Mouse (Mus musculus): Measurements from ENCODE around the gene Gm10337. TPM values are rescaled to one million over a fixed set of nuclear protein-coding genes. Genes with fewer than 3 reads are reported as not detected.
A peak's percentile ranks its signal among the peaks of the same experiment; 100 is the strongest.

The Gm10337 gene
- 4.5 and 7.0 TPM in 2 replicates for polyA plus RNA-seq (2014; fragmentation: Nextera tagmentation; extraction: Ambion mirVana)

- Histone ChIP-seq H3K9ac (replicated peaks; ENCODE audit: low read depth, low read length) (no peak within 1 kb of the TSS), H3K27ac (ENCODE audit: low read length) (no peak within 1 kb of the TSS), H3K4me1 (ENCODE audit: control insufficient read depth, insufficient read depth, low read length) (no peaks in the 10 kb centered on the region), H3K4me3 (ENCODE audit: low read depth, low read length) (no peak within 1 kb of the TSS), H3K4me2 (replicated peaks; ENCODE audit: low read depth, low read length) (no peak within 1 kb of the TSS), H3K9me3 (ENCODE audit: control insufficient read depth, low read depth, low read length) (no peaks in the 10 kb centered on the region), H3K36me3 (ENCODE audit: control insufficient read depth, insufficient read depth, low read length) (peaks cover 69% of the 10 kb centered on the region), H3K27me3 (ENCODE audit: control insufficient read depth, insufficient read depth, low read length) (no peaks in the 10 kb centered on the region)
- ATAC-seq (ENCODE audit: insufficient number of reproducible peaks, insufficient read depth, low FRiP score, low read depth), result no peak
- 83% methylated on average over 1 of the region's 1 CpGs for WGBS
Observed at GRCm38 (mm10) chr15:102503447-102503846, at the start of gene Gm10337. Gene Gm10337 (plus strand): TSS chr15:102503722.

GRCm38 (mm10) chr15:102455993-102456392, 47.5 kb upstream of the Gm10337 start:
- Histone ChIP-seq H3K9ac (replicated peaks; ENCODE audit: low read depth, low read length) (no peak overlapping the region), H3K4me2 (replicated peaks; ENCODE audit: low read depth, low read length) (no peak overlapping the region), H3K36me3 (ENCODE audit: control insufficient read depth, insufficient read depth, low read length) (no peaks in the 10 kb centered on the region), H3K27ac (ENCODE audit: low read length) (no peak overlapping the region), H3K4me1 (ENCODE audit: control insufficient read depth, insufficient read depth, low read length) (0 out of 2 replicates have a peak, but pooled peaks cover 6% of the 10 kb centered on the region), H3K9me3 (ENCODE audit: control insufficient read depth, low read depth, low read length) (no peaks in the 10 kb centered on the region), H3K27me3 (ENCODE audit: control insufficient read depth, insufficient read depth, low read length) (no peaks in the 10 kb centered on the region), H3K4me3 (ENCODE audit: low read depth, low read length) (no peak overlapping the region)
- no peak for ATAC-seq (ENCODE audit: insufficient number of reproducible peaks, insufficient read depth, low FRiP score, low read depth)
- WGBS, result 36% methylated on average over 6 of the region's 6 CpGs

GRCm38 (mm10) chr15:102458050-102458736, 45.3 kb upstream of the Gm10337 start:
- H3K4me2 ChIP-seq (replicated peaks; ENCODE audit: low read depth, low read length), result peak overlapping the region; percentile 55
- 0 out of 2 replicates have a peak, but pooled peaks cover 4% of the 10 kb centered on the region for H3K4me1 ChIP-seq (ENCODE audit: control insufficient read depth, insufficient read depth, low read length)
- no peak for ATAC-seq (ENCODE audit: insufficient number of reproducible peaks, insufficient read depth, low FRiP score, low read depth)
- no peak overlapping the region; the same call in 1 of the 2 replicates for H3K27ac ChIP-seq (ENCODE audit: low read length)
- no peaks in the 10 kb centered on the region for H3K9me3 ChIP-seq (ENCODE audit: control insufficient read depth, low read depth, low read length)
- H3K27me3 ChIP-seq (ENCODE audit: control insufficient read depth, insufficient read depth, low read length), result no peaks in the 10 kb centered on the region
- peak overlapping the region; percentile 37; the same call in 1 of the 2 replicates for H3K4me3 ChIP-seq (ENCODE audit: low read depth, low read length)
- H3K9ac ChIP-seq (replicated peaks; ENCODE audit: low read depth, low read length), result no peak overlapping the region
- no peaks in the 10 kb centered on the region for H3K36me3 ChIP-seq (ENCODE audit: control insufficient read depth, insufficient read depth, low read length)
- WGBS, result 75% methylated on average over 5 of the region's 5 CpGs

- H3K27ac ChIP-seq (ENCODE audit: low read length), result no peak within 1 kb of the TSS; the same call in 1 of the 2 replicates
- H3K4me2 ChIP-seq (replicated peaks; ENCODE audit: low read depth, low read length), result peak within 1 kb of the TSS; percentile 55
- peak; percentile 86 for ATAC-seq (ENCODE audit: insufficient number of reproducible peaks, insufficient read depth, low FRiP score, low read depth)
- H3K27me3 ChIP-seq (ENCODE audit: control insufficient read depth, insufficient read depth, low read length), result no peaks in the 10 kb centered on the region
- 0 out of 2 replicates have a peak, but pooled peaks cover 4% of the 10 kb centered on the region for H3K4me1 ChIP-seq (ENCODE audit: control insufficient read depth, insufficient read depth, low read length)
- H3K36me3 ChIP-seq (ENCODE audit: control insufficient read depth, insufficient read depth, low read length), result no peaks in the 10 kb centered on the region
- H3K4me3 ChIP-seq (ENCODE audit: low read depth, low read length), result peak within 1 kb of the TSS; percentile 37
- H3K9me3 ChIP-seq (ENCODE audit: control insufficient read depth, low read depth, low read length), result no peaks in the 10 kb centered on the region
- no peak within 1 kb of the TSS for H3K9ac ChIP-seq (replicated peaks; ENCODE audit: low read depth, low read length)
- under 1% methylated on average over 19 of the region's 19 CpGs for WGBS
Observed at GRCm38 (mm10) chr15:102458904-102459317, 44.6 kb upstream of the Gm10337 start, which contains the start of gene Prr13. Gene Prr13 (plus strand): TSS chr15:102459028.

GRCm38 (mm10) chr15:102459381-102459780, 44.1 kb upstream of the Gm10337 start:
- Histone ChIP-seq H3K4me1 (ENCODE audit: control insufficient read depth, insufficient read depth, low read length) (0 out of 2 replicates have a peak, but pooled peaks cover 4% of the 10 kb centered on the region), H3K36me3 (ENCODE audit: control insufficient read depth, insufficient read depth, low read length) (no peaks in the 10 kb centered on the region), H3K4me3 (ENCODE audit: low read depth, low read length) (peak overlapping the region; percentile 37), H3K9me3 (ENCODE audit: control insufficient read depth, low read depth, low read length) (no peaks in the 10 kb centered on the region), H3K27ac (ENCODE audit: low read length) (no peak overlapping the region; the same call in 1 of the 2 replicates), H3K9ac (replicated peaks; ENCODE audit: low read depth, low read length) (no peak overlapping the region), H3K4me2 (replicated peaks; ENCODE audit: low read depth, low read length) (peak overlapping the region; percentile 55), H3K27me3 (ENCODE audit: control insufficient read depth, insufficient read depth, low read length) (no peaks in the 10 kb centered on the region)
- 30% methylated on average over 6 of the region's 6 CpGs for WGBS
- ATAC-seq (ENCODE audit: insufficient number of reproducible peaks, insufficient read depth, low FRiP score, low read depth), result no peak

GRCm38 (mm10) chr15:102459847-102460246, 43.7 kb upstream of the Gm10337 start:
- H3K27ac ChIP-seq (ENCODE audit: low read length), result no peak overlapping the region
- H3K4me1 ChIP-seq (ENCODE audit: control insufficient read depth, insufficient read depth, low read length), result 0 out of 2 replicates have a peak, but pooled peaks cover 4% of the 10 kb centered on the region
- no peak for ATAC-seq (ENCODE audit: insufficient number of reproducible peaks, insufficient read depth, low FRiP score, low read depth)
- peak overlapping the region; percentile 55 for H3K4me2 ChIP-seq (replicated peaks; ENCODE audit: low read depth, low read length)
- no peak overlapping the region for H3K9ac ChIP-seq (replicated peaks; ENCODE audit: low read depth, low read length)
- WGBS, result 66% methylated on average over 5 of the region's 5 CpGs
- H3K9me3 ChIP-seq (ENCODE audit: control insufficient read depth, low read depth, low read length), result no peaks in the 10 kb centered on the region
- no peaks in the 10 kb centered on the region for H3K36me3 ChIP-seq (ENCODE audit: control insufficient read depth, insufficient read depth, low read length)
- H3K4me3 ChIP-seq (ENCODE audit: low read depth, low read length), result peak overlapping the region; percentile 37; the same call in 1 of the 2 replicates
- H3K27me3 ChIP-seq (ENCODE audit: control insufficient read depth, insufficient read depth, low read length), result no peaks in the 10 kb centered on the region

GRCm38 (mm10) chr15:102460409-102460808, 43.1 kb upstream of the Gm10337 start:
- ATAC-seq (ENCODE audit: insufficient number of reproducible peaks, insufficient read depth, low FRiP score, low read depth), result no peak
- no peak overlapping the region for H3K9ac ChIP-seq (replicated peaks; ENCODE audit: low read depth, low read length)
- 80% methylated on average over 12 of the region's 12 CpGs for WGBS

GRCm38 (mm10) chr15:102460971-102461370, 42.6 kb upstream of the Gm10337 start:
- H3K9ac ChIP-seq (replicated peaks; ENCODE audit: low read depth, low read length), result no peak overlapping the region
- no peak for ATAC-seq (ENCODE audit: insufficient number of reproducible peaks, insufficient read depth, low FRiP score, low read depth)
- no peak overlapping the region for H3K4me3 ChIP-seq (ENCODE audit: low read depth, low read length)
- WGBS, result 59% methylated on average over 4 of the region's 4 CpGs
- H3K36me3 ChIP-seq (ENCODE audit: control insufficient read depth, insufficient read depth, low read length), result no peaks in the 10 kb centered on the region
- H3K4me2 ChIP-seq (replicated peaks; ENCODE audit: low read depth, low read length), result 0 out of 2 replicates have a peak overlapping the region, but pooled peaks have one; percentile 55
- H3K27me3 ChIP-seq (ENCODE audit: control insufficient read depth, insufficient read depth, low read length), result no peaks in the 10 kb centered on the region
- H3K27ac ChIP-seq (ENCODE audit: low read length), result no peak overlapping the region
- H3K4me1 ChIP-seq (ENCODE audit: control insufficient read depth, insufficient read depth, low read length), result 0 out of 2 replicates have a peak, but pooled peaks cover 4% of the 10 kb centered on the region
- H3K9me3 ChIP-seq (ENCODE audit: control insufficient read depth, low read depth, low read length), result no peaks in the 10 kb centered on the region

More at GRCm38 (mm10) chr15:102460409-102460808, 43.1 kb upstream of the Gm10337 start:
- Histone ChIP-seq H3K9me3 (ENCODE audit: control insufficient read depth, low read depth, low read length) (no peaks in the 10 kb centered on the region), H3K4me2 (replicated peaks; ENCODE audit: low read depth, low read length) (peak overlapping the region; percentile 55), H3K4me1 (ENCODE audit: control insufficient read depth, insufficient read depth, low read length) (0 out of 2 replicates have a peak, but pooled peaks cover 4% of the 10 kb centered on the region), H3K27me3 (ENCODE audit: control insufficient read depth, insufficient read depth, low read length) (no peaks in the 10 kb centered on the region), H3K36me3 (ENCODE audit: control insufficient read depth, insufficient read depth, low read length) (no peaks in the 10 kb centered on the region), H3K27ac (ENCODE audit: low read length) (no peak overlapping the region), H3K4me3 (ENCODE audit: low read depth, low read length) (0 out of 2 replicates have a peak overlapping the region, but pooled peaks have one; percentile 37)
